In the genomic region with DNA sequence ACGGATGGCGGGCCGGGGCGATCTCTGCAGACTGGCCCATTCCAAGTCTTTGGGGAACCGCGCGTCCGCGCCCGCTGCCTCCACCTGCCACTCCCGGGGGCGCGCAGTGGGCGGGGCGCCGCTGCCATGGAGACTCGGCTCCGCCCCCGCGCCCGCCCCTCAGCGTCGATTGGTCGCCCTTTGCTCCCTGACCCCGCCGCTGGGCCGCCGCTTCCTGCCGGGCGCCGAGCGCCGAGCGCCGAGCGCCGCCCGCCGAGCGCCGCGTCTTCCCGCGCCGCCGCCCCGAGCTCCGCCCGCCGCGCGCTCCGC, we compare ENCODE assay signal across 8 mouse cellular contexts. TPM values are rescaled to one million over a fixed set of nuclear protein-coding genes. Genes with fewer than 3 reads are reported as not detected.
DNase-seq lines count a peak whose midpoint lies in the region; ATAC-seq and TF ChIP-seq lines count a peak whose summit lies in the region.

Gene Galnt2 (plus strand): TSS at position 216 of the 309 bp plus-strand sequence.

- peak within 1 kb of the TSS; percentile 79 for H3K9ac ChIP-seq in lung, embryonic 14.5 days

- peak within 1 kb of the TSS; percentile 96 for H3K4me2 ChIP-seq in lung, embryonic 14.5 days

- H3K9me3 ChIP-seq in G1E (replicated peaks) = peaks cover 41% of the 10 kb centered on the region
- no peaks in the 10 kb centered on the region for H3K9me3 ChIP-seq in lung, embryonic 14.5 days (ENCODE audit: low read depth, low read length)

- under 1% methylated on average over 49 of the region's 53 CpGs for WGBS in lung, embryonic 14.5 days
- WGBS in olfactory bulb, adult 2 months = 12% methylated on average over 53 of the region's 53 CpGs

- H3K27me3 ChIP-seq in G1E (ENCODE audit: insufficient read depth, low read length) = no peaks in the 10 kb centered on the region; the same call in 1 of the 2 replicates
- H3K27me3 ChIP-seq in lung, embryonic 14.5 days (ENCODE audit: insufficient read depth, low read length) = no peaks in the 10 kb centered on the region

- no peaks in the 10 kb centered on the region for H3K36me3 ChIP-seq in G1E (replicated peaks)
- H3K36me3 ChIP-seq in lung, embryonic 14.5 days (ENCODE audit: insufficient read depth) = no peaks in the 10 kb centered on the region

- no peak for TF ChIP-seq POLR2A in olfactory bulb, adult 2 months (IDR thresholded peaks at IDR 0.05; ENCODE audit: insufficient read depth, low read depth, low read length)

- peak within 1 kb of the TSS; percentile 65 for H3K27ac ChIP-seq in lung, embryonic 14.5 days (ENCODE audit: low read depth)
- H3K27ac ChIP-seq in olfactory bulb, adult 2 months (ENCODE audit: insufficient read depth, low read depth, low read length) = no peak within 1 kb of the TSS; the same call in 1 of the 2 replicates

- no peak for ATAC-seq in G1E (ENCODE audit: extremely low read depth, insufficient number of reproducible peaks, low FRiP score, poor library complexity, severe bottlenecking)
- peak; percentile 83 for ATAC-seq in lung, embryonic 14.5 days (ENCODE audit: insufficient read depth)

- no peaks in the 10 kb centered on the region for H3K4me1 ChIP-seq in G1E (ENCODE audit: insufficient read depth, low read depth, low read length)
- peaks cover 7% of the 10 kb centered on the region; the same call in 1 of the 2 replicates for H3K4me1 ChIP-seq in lung, embryonic 14.5 days (ENCODE audit: insufficient read depth)
- peaks cover 22% of the 10 kb centered on the region for H3K4me1 ChIP-seq in olfactory bulb, adult 2 months (ENCODE audit: control insufficient read depth, insufficient read depth, low read length)

- TF ChIP-seq CTCF in G1E (IDR thresholded peaks at IDR 0.05; ENCODE audit: low read depth, low read length) = no peak
- TF ChIP-seq CTCF in lung, embryonic 14.5 days (IDR thresholded peaks at IDR 0.05; ENCODE audit: low read depth) = no peak
- no peak for TF ChIP-seq CTCF in olfactory bulb, adult 2 months (IDR thresholded peaks at IDR 0.05; ENCODE audit: insufficient read depth, low read depth, low read length)

- no peak for DNase-seq in G1E (ENCODE audit: low spot score)
- peak; percentile 92 for DNase-seq in cerebellum, adult 11-12 months
- peak; percentile 70 for DNase-seq in forelimb bud, embryonic 11.5 days (ENCODE audit: low read depth, low spot score)
- DNase-seq in heart, postnatal 4 days = peak; percentile 91
- DNase-seq in layer of hippocampus, adult 8-10 months (ENCODE audit: low spot score in 2 of 2) = peak; percentile 79 to 88
- peak; percentile 90 for DNase-seq in lung, embryonic 14.5 days
- peak; percentile 82 to 85 for DNase-seq in thymus, adult 18-20 months

- H3K4me3 ChIP-seq in G1E (ENCODE audit: low read depth, low read length) = peak within 1 kb of the TSS; percentile 9; the same call in 1 of the 2 replicates
- peak within 1 kb of the TSS; percentile 88 for H3K4me3 ChIP-seq in lung, embryonic 14.5 days (ENCODE audit: low read depth, low read length)
- peak within 1 kb of the TSS; percentile 93 for H3K4me3 ChIP-seq in olfactory bulb, adult 2 months (ENCODE audit: insufficient read depth, low read depth, low read length)

RNA-seq across cellular contexts. Expression of gene Galnt2, which starts in this region (rescaled TPM):
- not detected in 2 replicates for total RNA-seq in G1E (2014; fragmentation: Nextera tagmentation)
- not detected in 2 replicates for total RNA-seq in G1E (2017)
- not detected in 2 replicates for polyA plus RNA-seq in G1E (2012)
- 10 to 100 TPM; 47.2 to 52.9 TPM for total RNA-seq in heart, postnatal 4 days (2021)
- 10 to 100 TPM; 33.7 to 48.5 (median 40.8) TPM for total RNA-seq in layer of hippocampus, adult 8-10 months (2022)
- 66.8 and 67.2 TPM in 2 replicates for polyA plus RNA-seq in lung, embryonic 14.5 days (2014; fragmentation: Nextera tagmentation; extraction: Ambion mirVana)
- not detected in 2 replicates for polyA plus RNA-seq in olfactory bulb, adult 2 months (2012; ENCODE audit: insufficient read depth, insufficient read length, low replicate concordance, missing spikeins)

Comparison
In these comparisons a context has a peak if more than half of its experiments do, and no peak if none do; other contexts are left out.
1. RNA of gene Galnt2 (total RNA-seq): 47.2 to 52.9 TPM in heart, postnatal 4 days and 33.7 to 48.5 TPM in layer of hippocampus, adult 8-10 months; not detected in G1E; every median in the first group is over 10 times any median in the second.
2. RNA of gene Galnt2 (polyA plus RNA-seq): 66.8 to 67.2 TPM in lung, embryonic 14.5 days; not detected in G1E and not detected in olfactory bulb, adult 2 months; every median in the first group is over 10 times any median in the second.
3. H3K4me3 ChIP-seq: peak in every context shown above with its lines; median percentile 93 in olfactory bulb, adult 2 months; 88 in lung, embryonic 14.5 days; 9 in G1E.